In genomic region chr17:45054526-45054925, GRCm38 (mm10) we compare ENCODE assay signal across 12 mouse cellular contexts.
"Had no signal": no experiment of that assay in that cellular context is flagged by ENCODE, and none has a peak within 500 bp of the region (broad histone marks: within the 10 kb centered on the region; RNA-seq: fewer than 3 reads in every experiment).

No protein-coding gene starts in this region.

- H3K27ac ChIP-seq: kidney, embryonic 15.5 days; liver, embryonic 14.5 days; midbrain, embryonic 13.5 days; neural tube, embryonic 15.5 days had no signal

- H3K9me3 ChIP-seq: kidney, embryonic 15.5 days; midbrain, embryonic 13.5 days; neural tube, embryonic 15.5 days had no signal

- H3K36me3 ChIP-seq: kidney, embryonic 15.5 days; midbrain, embryonic 13.5 days; neural tube, embryonic 15.5 days had no signal

- H3K4me1 ChIP-seq: kidney, embryonic 15.5 days; neural tube, embryonic 15.5 days had no signal

- ATAC-seq: midbrain, embryonic 13.5 days had no signal

- DNase-seq: kidney, adult 2 months; kidney, postnatal 14 days; layer of hippocampus, postnatal 36 days; lung, adult 18-20 months; right cerebral cortex, adult 18-20 months; spleen, adult 18-20 months; thymus, adult 18-20 months; thymus, postnatal 14 days had no signal

- H3K27me3 ChIP-seq: kidney, embryonic 15.5 days; midbrain, embryonic 13.5 days; neural tube, embryonic 15.5 days had no signal

- H3K9ac ChIP-seq: kidney, embryonic 15.5 days; liver, embryonic 14.5 days; midbrain, embryonic 13.5 days; neural tube, embryonic 15.5 days had no signal

- H3K4me3 ChIP-seq: kidney, embryonic 15.5 days; midbrain, embryonic 13.5 days; neural tube, embryonic 15.5 days had no signal

- H3K4me2 ChIP-seq: kidney, embryonic 15.5 days; midbrain, embryonic 13.5 days; neural tube, embryonic 15.5 days had no signal
